Mouse (Mus musculus) liver, embryonic 14.5 days (tissue): ENCODE measurements around the gene Gm20441.
A peak's percentile ranks its signal among the peaks of the same experiment; 100 is the strongest.

Experiments used
- CTCF ChIP-seq: IDR thresholded peaks from 2 replicates; pipeline ENCODE4 v1.5.1; 2016; ENCODE audit warnings: antibody characterized with exemption, low read depth, control low read depth
- EP300 ChIP-seq: IDR thresholded peaks from 2 replicates; pipeline ENCODE4 v1.6.1; 2016; ENCODE audit warnings: antibody characterized with exemption, low read depth

GRCm38 (mm10) chr10:75760311-75760710 lies 20.4 kb downstream of the Gm20441 start:
- peak; percentile 28; the same call in 1 of the 2 replicates for TF ChIP-seq CTCF
- TF ChIP-seq EP300: no peak
